Mouse (Mus musculus) stomach, embryonic 15.5 days (tissue): ENCODE measurements at regions not wholly inside any gene's neighbourhood (a gene's known extent, or its start where the extent isn't known, plus 50 kb on each side); places are given as distances from the start of the nearest gene placed in this dataset.
A peak's percentile ranks its signal among the peaks of the same experiment; 100 is the strongest.
"Not testable (repeated sequence)": the region's sequence is repeated elsewhere in the genome, so short reads cannot be mapped to it uniquely, and the experiment has no call there.

Experiments used
- ATAC-seq: fragments of 200-750 bp; cut with Nextera tagmentation; 2 replicates; pipeline ENCODE4 v1.8.0; 2017; ENCODE audit warnings: low read depth, moderate number of reproducible peaks, moderate TSS enrichment; ENCODE audit not compliant: insufficient read depth, low FRiP score
- H3K27ac ChIP-seq: fragments of 300-500 bp; sonication (generic); 2 replicates; pipeline ENCODE4 v1.5.1; 2015; ENCODE audit warnings: mild to moderate bottlenecking, inconsistent platforms
- H3K27me3 ChIP-seq: fragments of 300-500 bp; sonication (generic); replicated peaks from 2 replicates; pipeline ENCODE4 v1.6.1; 2015; ENCODE audit warnings: inconsistent platforms
- H3K36me3 ChIP-seq: fragments of 300-500 bp; sonication (generic); 2 replicates; pipeline ENCODE4 v1.6.1; 2015; ENCODE audit warnings: inconsistent platforms
- H3K4me1 ChIP-seq: fragments of 300-500 bp; sonication (generic); 2 replicates; pipeline ENCODE4 v1.6.1; 2015; ENCODE audit warnings: inconsistent platforms
- H3K4me2 ChIP-seq: fragments of 300-500 bp; sonication (generic); 2 replicates; pipeline ENCODE4 v1.6.1; 2015; ENCODE audit warnings: mild to moderate bottlenecking, inconsistent platforms
- H3K4me3 ChIP-seq: fragments of 300-500 bp; sonication (generic); replicated peaks from 2 replicates; pipeline ENCODE4 v1.5.1; 2015; ENCODE audit warnings: inconsistent platforms
- H3K9ac ChIP-seq: fragments of 300-500 bp; sonication (generic); 2 replicates; pipeline ENCODE4 v1.6.1; 2015; ENCODE audit warnings: inconsistent platforms
- H3K9me3 ChIP-seq: fragments of 300-500 bp; sonication (generic); 2 replicates; pipeline ENCODE4 v1.6.1; 2016; ENCODE audit warnings: inconsistent platforms
- WGBS: fragments of 180-500 bp; shearing (Covaris S2); methylation state at CpG from one replicate; pipeline ENCODE4 v1.1.7; 2015; 5-methylcytosine and 5-hydroxymethylcytosine counted together

GRCm38 (mm10) chr15:96816997-96817570, 117.6 kb upstream of the Slc38a2 start:
- H3K9ac ChIP-seq = no peak overlapping the region
- H3K4me3 ChIP-seq = no peak overlapping the region
- H3K27ac ChIP-seq = no peak overlapping the region
- H3K9me3 ChIP-seq = no peaks in the 10 kb centered on the region
- no peaks in the 10 kb centered on the region for H3K4me1 ChIP-seq
- 57% methylated on average over 5 of the region's 5 CpGs for whole genome bisulfite sequencing
- H3K4me2 ChIP-seq = no peak overlapping the region
- H3K36me3 ChIP-seq = no peaks in the 10 kb centered on the region
- no peaks in the 10 kb centered on the region for H3K27me3 ChIP-seq
- ATAC-seq = no peak

DNA sequence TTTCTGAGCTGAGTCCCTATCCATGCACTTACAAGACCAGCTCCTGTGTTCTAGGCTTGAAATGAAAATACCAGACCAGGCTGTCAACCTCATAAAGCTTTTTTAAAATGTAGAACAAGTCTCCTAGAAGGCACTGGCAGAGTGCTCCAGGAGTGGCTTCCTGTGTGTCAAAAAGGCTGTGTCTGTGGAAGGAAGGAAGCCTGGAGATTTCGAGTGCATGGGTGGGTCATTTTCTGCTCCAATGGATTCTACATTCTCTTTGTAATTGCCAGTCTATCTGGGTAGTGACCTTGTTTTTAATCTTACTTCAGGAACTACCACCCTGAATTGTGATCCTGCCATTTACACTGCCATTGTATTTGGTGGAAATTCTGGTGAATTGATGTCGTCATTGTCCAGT, 113.9 kb upstream of the Slc38a2 start:
- H3K27me3 ChIP-seq = no peaks in the 10 kb centered on the region
- ATAC-seq = no peak
- no peak overlapping the region for H3K4me2 ChIP-seq
- no peak overlapping the region for H3K9ac ChIP-seq
- WGBS = 76% methylated on average over 2 of the region's 2 CpGs
- no peaks in the 10 kb centered on the region for H3K36me3 ChIP-seq
- H3K27ac ChIP-seq = no peak overlapping the region
- no peaks in the 10 kb centered on the region for H3K9me3 ChIP-seq
- no peaks in the 10 kb centered on the region for H3K4me1 ChIP-seq
- H3K4me3 ChIP-seq = no peak overlapping the region

- Histone ChIP-seq H3K27me3 (no peaks in the 10 kb centered on the region), H3K36me3 (no peaks in the 10 kb centered on the region), H3K4me1 (0 out of 2 replicates have a peak, but pooled peaks cover 10% of the 10 kb centered on the region), H3K9me3 (no peaks in the 10 kb centered on the region), H3K4me2 (no peak overlapping the region), H3K9ac (no peak overlapping the region), H3K4me3 (no peak overlapping the region), H3K27ac (peak overlapping the region; percentile 77)
- 0 out of 2 replicates have a peak, but pooled peaks have one; percentile 18 for ATAC-seq
- WGBS = 26% methylated on average over 1 of the region's 1 CpGs
These were observed 103.2 kb upstream of the Slc38a2 start for GRCm38 (mm10) chr15:96802729-96803053.

GRCm38 (mm10) chr15:96802034-96802728, 102.7 kb upstream of the Slc38a2 start:
- peak; percentile 71; the same call in 1 of the 2 replicates for ATAC-seq
- H3K27ac ChIP-seq = peak overlapping the region; percentile 82
- H3K9me3 ChIP-seq = no peaks in the 10 kb centered on the region
- no peak overlapping the region for H3K4me3 ChIP-seq
- H3K36me3 ChIP-seq = no peaks in the 10 kb centered on the region
- no peak overlapping the region for H3K4me2 ChIP-seq
- no peak overlapping the region for H3K9ac ChIP-seq
- no peaks in the 10 kb centered on the region for H3K27me3 ChIP-seq
- WGBS = 38% methylated on average over 9 of the region's 9 CpGs
- H3K4me1 ChIP-seq = 0 out of 2 replicates have a peak, but pooled peaks cover 10% of the 10 kb centered on the region

- H3K9me3 ChIP-seq = no peaks in the 10 kb centered on the region
- 51% methylated on average over 12 of the region's 12 CpGs for WGBS
- ATAC-seq = no peak
These were observed 99.7 kb upstream of the Slc38a2 start for GRCm38 (mm10) chr15:96799228-96799627.

DNA sequence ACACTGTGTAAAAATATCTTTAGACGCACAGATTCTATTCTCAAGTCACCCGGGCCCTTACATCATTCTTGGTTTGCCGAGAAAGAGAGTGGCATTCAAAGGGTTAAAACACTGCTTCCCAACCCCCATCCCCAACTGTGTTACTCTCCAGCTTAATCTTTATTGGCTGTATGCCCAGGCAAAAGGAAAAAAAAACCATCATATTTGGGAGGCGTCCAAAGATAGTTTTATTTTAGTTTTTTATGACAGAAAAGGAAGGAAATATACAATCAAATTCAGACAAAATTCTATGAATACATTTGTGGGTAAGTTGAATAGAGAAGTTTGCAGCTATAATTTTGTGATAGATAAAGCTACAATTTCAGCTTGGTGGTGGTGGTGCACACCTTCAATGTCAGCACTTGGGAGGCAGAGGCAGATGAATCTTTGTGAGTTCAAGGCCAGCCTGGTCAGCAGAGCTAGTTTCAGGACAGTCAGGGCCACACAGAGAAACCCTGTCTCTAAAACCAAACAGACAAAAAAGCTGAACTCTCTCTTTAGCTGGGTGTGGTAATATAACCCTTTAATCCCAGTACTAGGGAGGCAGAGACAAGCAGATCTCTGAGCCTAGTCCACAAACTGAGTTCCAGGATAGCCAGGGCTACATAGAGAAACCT, 98.2 kb upstream of the Slc38a2 start:
- Histone ChIP-seq H3K4me1 (0 out of 2 replicates have a peak, but pooled peaks cover 17% of the 10 kb centered on the region), H3K27ac (peak overlapping the region; percentile 82)

More at GRCm38 (mm10) chr15:96799228-96799627, 99.7 kb upstream of the Slc38a2 start:
- Histone ChIP-seq H3K9ac (no peak overlapping the region), H3K27me3 (no peaks in the 10 kb centered on the region), H3K27ac (no peak overlapping the region), H3K4me1 (0 out of 2 replicates have a peak, but pooled peaks cover 17% of the 10 kb centered on the region), H3K4me2 (no peak overlapping the region), H3K36me3 (no peaks in the 10 kb centered on the region), H3K4me3 (no peak overlapping the region)

GRCm38 (mm10) chr15:96794177-96794719, 94.7 kb upstream of the Slc38a2 start:
- no peak overlapping the region for H3K27ac ChIP-seq
- no peaks in the 10 kb centered on the region for H3K27me3 ChIP-seq
- peaks cover 14% of the 10 kb centered on the region; the same call in 1 of the 2 replicates for H3K4me1 ChIP-seq
- no peak for ATAC-seq
- no peaks in the 10 kb centered on the region for H3K9me3 ChIP-seq
- H3K4me2 ChIP-seq = no peak overlapping the region
- H3K4me3 ChIP-seq = no peak overlapping the region
- H3K9ac ChIP-seq = no peak overlapping the region
- 86% methylated on average over 6 of the region's 6 CpGs for WGBS
- no peaks in the 10 kb centered on the region for H3K36me3 ChIP-seq

More for the DNA sequence above, 98.2 kb upstream of the Slc38a2 start:
- H3K4me3 ChIP-seq = no peak overlapping the region
- no peaks in the 10 kb centered on the region for H3K36me3 ChIP-seq
- H3K4me2 ChIP-seq = no peak overlapping the region
- WGBS = 37% methylated on average over 4 of the region's 4 CpGs
- 0 out of 2 replicates have a peak, but pooled peaks have one; percentile 41 for ATAC-seq
- H3K9me3 ChIP-seq = no peaks in the 10 kb centered on the region
- H3K27me3 ChIP-seq = no peaks in the 10 kb centered on the region
- no peak overlapping the region for H3K9ac ChIP-seq

- Histone ChIP-seq H3K27ac (no peak overlapping the region), H3K9ac (no peak overlapping the region), H3K4me1 (peaks cover 14% of the 10 kb centered on the region; the same call in 1 of the 2 replicates), H3K27me3 (no peaks in the 10 kb centered on the region), H3K4me3 (no peak overlapping the region), H3K4me2 (no peak overlapping the region), H3K9me3 (no peaks in the 10 kb centered on the region), H3K36me3 (no peaks in the 10 kb centered on the region)
- WGBS = 91% methylated on average over 15 of the region's 15 CpGs
- no peak for ATAC-seq
These were observed 93.7 kb upstream of the Slc38a2 start for GRCm38 (mm10) chr15:96793251-96793650.

- no peaks in the 10 kb centered on the region for H3K36me3 ChIP-seq
- H3K4me1 ChIP-seq = peaks cover 8% of the 10 kb centered on the region; the same call in 1 of the 2 replicates
- H3K27ac ChIP-seq = no peak overlapping the region
- no peak overlapping the region for H3K9ac ChIP-seq
- H3K4me3 ChIP-seq = no peak overlapping the region
- no peaks in the 10 kb centered on the region for H3K9me3 ChIP-seq
- ATAC-seq = no peak
- WGBS = 81% methylated on average over 6 of the region's 6 CpGs
- no peak overlapping the region for H3K4me2 ChIP-seq
- H3K27me3 ChIP-seq = no peaks in the 10 kb centered on the region
These were observed 91.8 kb upstream of the Slc38a2 start for GRCm38 (mm10) chr15:96791306-96791705.

GRCm38 (mm10) chr15:96787921-96788320, 88.4 kb upstream of the Slc38a2 start:
- not testable (repeated sequence) for H3K9me3 ChIP-seq, H3K27me3 ChIP-seq, H3K4me3 ChIP-seq, H3K36me3 ChIP-seq, H3K9ac ChIP-seq, H3K4me1 ChIP-seq, ATAC-seq, H3K27ac ChIP-seq, H3K4me2 ChIP-seq
- WGBS = 95% methylated on average over 2 of the region's 2 CpGs

DNA sequence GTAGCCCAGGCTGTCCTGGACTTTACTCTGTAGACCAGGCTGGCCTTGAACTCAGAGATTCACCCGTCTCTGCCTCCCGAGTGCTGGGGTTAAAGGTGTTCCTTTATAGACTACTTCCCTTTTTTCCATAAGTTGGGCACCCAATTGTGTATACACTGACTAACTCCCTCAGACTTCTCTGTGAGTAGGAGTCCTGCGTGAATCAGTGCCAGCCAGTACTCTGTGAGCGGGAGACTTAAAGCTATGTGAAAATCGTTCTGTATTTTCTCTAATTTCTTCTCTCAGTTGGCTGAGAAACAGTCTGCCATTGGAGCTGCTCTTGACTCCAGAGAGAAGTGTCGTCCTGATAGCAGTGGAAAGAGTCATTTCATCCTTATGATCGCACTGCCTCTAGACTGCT, 85.0 kb upstream of the Slc38a2 start:
- no peaks in the 10 kb centered on the region for H3K27me3 ChIP-seq
- ATAC-seq = no peak
- no peak overlapping the region for H3K4me2 ChIP-seq
- WGBS = 88% methylated on average over 7 of the region's 7 CpGs
- H3K9me3 ChIP-seq = no peaks in the 10 kb centered on the region
- H3K4me1 ChIP-seq = no peaks in the 10 kb centered on the region
- H3K27ac ChIP-seq = no peak overlapping the region
- no peak overlapping the region for H3K4me3 ChIP-seq
- H3K36me3 ChIP-seq = no peaks in the 10 kb centered on the region
- no peak overlapping the region for H3K9ac ChIP-seq

GRCm38 (mm10) chr15:96781560-96781959, 82.0 kb upstream of the Slc38a2 start:
- Histone ChIP-seq H3K9ac (no peak overlapping the region), H3K36me3 (no peaks in the 10 kb centered on the region), H3K4me1 (no peaks in the 10 kb centered on the region), H3K4me3 (no peak overlapping the region), H3K4me2 (no peak overlapping the region), H3K27ac (no peak overlapping the region), H3K9me3 (no peaks in the 10 kb centered on the region), H3K27me3 (no peaks in the 10 kb centered on the region)
- 84% methylated on average over 5 of the region's 5 CpGs for WGBS
- no peak for ATAC-seq
